Mouse (Mus musculus): ENCODE results near the gene Morn5.

Morn5 gene

GRCm38 (mm10) chr2:36048748-36049566 is at the start of gene Morn5, which contains the start of gene Ndufa8:
TSS of gene Morn5 (plus strand) at chr2:36049458.
TSS of gene Ndufa8 (minus strand) at chr2:36049406.
- DNase-seq, result peak; percentile 98

DNA sequence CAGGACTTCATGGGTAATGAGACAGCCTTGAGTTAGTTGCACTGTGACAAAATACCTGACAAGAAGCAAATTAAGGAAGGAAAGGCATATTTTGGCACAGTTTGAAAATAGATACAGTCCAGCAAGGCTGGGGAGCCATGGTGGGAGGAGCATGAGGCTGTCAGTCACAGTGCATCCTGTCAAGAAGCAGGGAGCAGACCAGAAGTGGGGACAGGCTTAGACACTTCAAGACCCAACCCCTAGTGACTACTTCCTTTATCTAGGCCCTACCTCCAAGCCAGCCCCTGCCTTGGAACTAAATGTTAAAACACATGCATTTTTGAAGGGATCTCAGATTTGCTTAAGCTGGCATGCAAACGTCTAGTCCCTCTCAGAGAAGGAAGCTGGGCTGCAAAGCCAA is 48.9 kb upstream of the Morn5 start:
- no peak for DNase-seq

- DNase-seq, result no peak
Observed at GRCm38 (mm10) chr2:36002188-36002587, 47.1 kb upstream of the Morn5 start.

DNA sequence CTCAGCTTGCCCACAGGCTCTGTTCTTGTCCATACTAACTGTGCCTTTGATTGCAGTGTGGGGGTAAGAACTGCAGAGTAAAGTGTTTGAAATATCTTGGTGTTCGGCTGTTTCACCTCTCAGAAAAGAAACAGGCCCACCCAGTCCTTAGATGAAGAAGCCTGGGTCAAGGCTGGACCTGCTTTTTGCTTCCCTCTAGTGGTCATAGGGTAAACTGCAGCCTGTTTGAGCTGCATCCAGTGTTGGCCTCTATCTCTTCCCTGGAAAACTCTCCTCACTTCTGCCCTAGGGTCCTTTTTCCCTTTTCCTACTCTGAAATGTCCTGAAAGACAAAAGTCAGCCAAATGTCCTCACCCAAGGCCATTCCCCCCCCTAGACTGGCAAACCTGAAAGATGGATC is 41.2 kb upstream of the Morn5 start:
- DNase-seq, result no peak

DNA sequence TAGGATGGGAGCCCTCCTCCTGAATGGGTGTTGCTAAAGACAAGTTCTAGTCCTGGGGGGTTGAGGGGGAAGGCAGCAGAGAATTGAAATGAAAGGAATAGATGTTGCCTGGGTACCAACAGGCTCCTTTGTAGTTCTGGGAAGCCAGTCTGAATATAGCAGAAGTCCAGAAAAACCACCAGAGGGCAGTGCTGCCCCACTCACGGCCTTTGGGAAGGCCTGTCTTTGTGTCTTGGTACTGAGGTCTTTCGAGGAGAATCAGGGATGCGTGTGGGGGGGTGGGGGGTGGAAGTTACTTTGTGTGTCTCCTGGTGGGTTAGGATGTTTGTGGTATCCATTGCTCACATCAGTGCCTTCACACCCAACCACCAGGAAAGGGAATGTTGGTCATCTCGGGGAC is 39.9 kb upstream of the Morn5 start:
- DNase-seq, result peak; percentile 34

GRCm38 (mm10) chr2:36010579-36010978 is 38.7 kb upstream of the Morn5 start:
- DNase-seq, result no peak

- no peak for DNase-seq
Observed at GRCm38 (mm10) chr2:36011331-36011825, 37.9 kb upstream of the Morn5 start.

DNA sequence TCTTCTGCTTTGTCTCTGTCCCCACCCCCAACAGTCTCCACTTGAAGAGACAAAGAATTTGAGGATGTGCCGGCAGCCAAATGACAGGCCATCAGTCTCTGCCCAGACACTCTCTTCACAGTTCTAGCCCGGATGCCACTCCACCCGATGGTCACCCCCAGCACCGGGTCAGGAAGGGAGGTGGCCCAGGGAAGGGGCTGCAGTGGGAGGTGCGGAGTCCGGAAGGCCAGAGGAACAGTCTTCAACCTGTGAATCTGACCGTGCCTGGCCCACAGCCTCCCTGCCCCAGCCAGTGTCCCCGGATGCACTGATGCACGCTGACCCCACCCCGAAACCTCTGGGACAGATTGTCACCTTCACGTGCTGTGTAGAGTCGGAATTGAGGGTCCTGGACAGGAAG is 36.2 kb upstream of the Morn5 start:
- DNase-seq, result no peak

- DNase-seq, result peak; percentile 32
Observed at GRCm38 (mm10) chr2:36021385-36022159, 27.7 kb upstream of the Morn5 start.

DNA sequence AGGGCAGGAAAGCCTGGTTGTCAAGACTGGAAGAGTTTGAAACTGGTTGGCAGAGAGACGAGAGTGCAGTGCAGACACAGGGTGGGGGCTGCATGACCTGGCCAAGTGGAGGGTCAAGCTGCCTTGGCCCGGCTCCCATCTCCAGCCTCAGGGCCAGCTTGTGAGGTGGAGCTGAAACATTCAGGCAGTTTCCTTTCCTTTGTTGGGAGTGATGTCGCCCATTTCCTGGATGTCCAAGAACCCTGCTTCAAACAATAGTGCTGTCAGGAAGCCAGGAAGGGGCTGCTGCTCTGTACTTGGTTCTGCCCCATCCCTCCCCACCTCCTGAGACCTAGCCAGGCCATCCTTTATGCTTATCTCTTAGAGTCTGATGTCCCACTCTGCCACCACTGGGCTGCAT is 26.0 kb upstream of the Morn5 start:
- no peak for DNase-seq

- DNase-seq, result no peak
Observed at GRCm38 (mm10) chr2:36032884-36033283, 16.4 kb upstream of the Morn5 start.

DNA sequence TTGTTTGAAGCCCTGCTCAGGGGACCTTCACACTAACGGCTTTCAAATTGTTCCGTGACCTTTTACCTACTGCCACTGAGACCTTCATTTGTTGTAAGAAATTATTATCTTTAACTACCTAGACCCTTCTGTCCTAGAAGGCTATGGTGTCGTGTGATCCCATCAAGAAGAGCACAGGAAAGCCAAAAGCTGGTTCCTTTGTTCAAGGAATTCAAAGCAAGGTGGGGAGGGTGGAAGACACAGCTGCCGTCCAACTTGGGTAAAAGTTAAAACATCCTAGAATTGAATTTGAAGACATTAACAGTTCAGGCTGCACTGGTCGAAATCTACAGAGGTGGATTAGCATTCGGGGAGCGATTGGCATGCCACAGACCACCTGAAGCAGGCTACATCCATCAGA is 15.3 kb upstream of the Morn5 start:
- DNase-seq, result no peak

- DNase-seq, result no peak
Observed at GRCm38 (mm10) chr2:36034898-36035297, 14.4 kb upstream of the Morn5 start.

GRCm38 (mm10) chr2:36035413-36036081 is 13.7 kb upstream of the Morn5 start:
- no peak for DNase-seq

DNA sequence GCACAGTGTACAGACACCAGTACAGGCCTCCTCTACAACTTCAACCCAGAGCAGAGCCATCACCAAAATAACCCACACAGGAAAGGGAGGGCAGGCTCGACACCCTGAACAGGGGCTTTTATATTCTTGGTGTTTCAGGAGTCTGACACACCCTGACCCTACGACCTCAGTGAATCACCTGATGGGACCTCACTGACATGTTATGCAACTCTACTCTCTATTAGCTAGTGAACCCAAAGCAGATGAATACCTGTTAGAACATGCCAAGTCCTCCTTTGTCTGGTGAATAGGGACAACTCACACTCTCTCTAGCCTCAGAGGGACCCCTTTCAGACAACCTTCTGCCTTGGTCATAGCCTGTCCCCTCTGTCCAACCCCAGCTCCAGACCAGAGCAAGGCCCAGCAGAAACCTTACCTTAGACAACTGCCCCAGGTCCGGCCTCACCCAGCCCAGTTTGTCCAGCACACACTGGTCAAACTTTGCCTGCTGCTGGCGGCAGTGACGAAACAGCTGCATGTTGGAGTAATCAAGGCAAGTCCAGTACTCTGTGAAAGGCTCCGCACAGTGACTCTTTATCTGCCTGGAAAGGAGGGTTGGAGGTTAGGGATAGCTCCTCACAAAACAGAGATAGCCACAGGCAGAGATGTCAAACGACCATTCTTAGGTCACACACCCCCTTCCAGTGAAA is 9.8 kb upstream of the Morn5 start:
- no peak for DNase-seq

DNA sequence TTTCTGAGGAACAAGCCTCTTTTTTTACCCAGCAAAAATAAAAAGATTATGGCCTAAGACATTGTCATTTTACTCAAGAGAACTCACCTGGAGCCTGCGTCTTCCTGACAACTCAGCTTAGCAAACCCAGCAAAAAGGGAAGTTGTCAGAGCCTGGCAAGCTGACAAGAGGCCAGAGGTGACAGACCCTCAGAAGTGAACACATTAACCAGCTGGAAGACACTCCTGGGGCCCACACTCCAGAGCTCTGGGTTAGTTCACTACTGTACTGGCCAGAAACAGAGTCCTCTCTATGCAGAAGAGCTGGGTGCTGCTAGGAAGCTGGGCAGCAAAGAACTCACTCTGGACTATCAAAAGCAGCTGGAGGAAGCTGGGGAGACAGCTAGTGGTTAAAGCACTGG is 8.4 kb upstream of the Morn5 start:
- no peak for DNase-seq

- DNase-seq, result no peak
Observed at GRCm38 (mm10) chr2:36048164-36048563, 1.1 kb upstream of the Morn5 start.

DNA sequence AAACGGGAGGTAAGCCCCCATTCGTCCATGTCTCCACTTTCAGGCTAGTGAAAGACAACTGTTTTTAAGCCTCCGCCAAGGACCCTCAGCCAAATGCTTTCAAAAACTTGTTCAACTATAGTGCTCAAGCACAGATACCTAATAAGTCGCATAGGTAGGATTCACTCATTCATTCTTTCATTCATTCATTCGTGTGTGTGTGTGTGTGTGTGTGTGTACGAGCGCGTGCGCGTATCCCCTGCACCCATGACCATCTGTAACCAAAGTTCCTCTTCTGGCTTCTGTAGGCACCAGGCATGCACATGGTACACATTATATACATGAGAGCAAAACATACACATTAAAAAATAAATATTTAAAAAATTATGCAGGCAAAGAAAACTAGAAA is 303 bp downstream of the Morn5 start:
- no peak for DNase-seq

GRCm38 (mm10) chr2:36053249-36053648 is 4.0 kb downstream of the Morn5 start:
- no peak for DNase-seq

- DNase-seq, result no peak
Observed at GRCm38 (mm10) chr2:36056248-36056647, 7.0 kb downstream of the Morn5 start.

- no peak for DNase-seq
Observed at GRCm38 (mm10) chr2:36061409-36061808, 12.2 kb downstream of the Morn5 start.

- DNase-seq, result no peak
Observed at GRCm38 (mm10) chr2:36067132-36067531, 17.9 kb downstream of the Morn5 start.
